Mouse (Mus musculus): ENCODE results near the gene Gstm4. TPM values are rescaled to one million over a fixed set of nuclear protein-coding genes. Genes with fewer than 3 reads are reported as not detected.
"Not testable (repeated sequence)": the region's sequence is repeated elsewhere in the genome, so short reads cannot be mapped to it uniquely, and the experiment has no call there.

Gene Gstm4
- total RNA-seq, 2 experiments from 2014 or later, result 1.4 to 4.2 TPM

GRCm38 (mm10) chr3:108019226-108019625, 25.5 kb downstream of the Gstm4 start:
- ATAC-seq (replicated peaks; ENCODE audit: low FRiP score, poor library complexity, severe bottlenecking), result not testable (repeated sequence)

DNA sequence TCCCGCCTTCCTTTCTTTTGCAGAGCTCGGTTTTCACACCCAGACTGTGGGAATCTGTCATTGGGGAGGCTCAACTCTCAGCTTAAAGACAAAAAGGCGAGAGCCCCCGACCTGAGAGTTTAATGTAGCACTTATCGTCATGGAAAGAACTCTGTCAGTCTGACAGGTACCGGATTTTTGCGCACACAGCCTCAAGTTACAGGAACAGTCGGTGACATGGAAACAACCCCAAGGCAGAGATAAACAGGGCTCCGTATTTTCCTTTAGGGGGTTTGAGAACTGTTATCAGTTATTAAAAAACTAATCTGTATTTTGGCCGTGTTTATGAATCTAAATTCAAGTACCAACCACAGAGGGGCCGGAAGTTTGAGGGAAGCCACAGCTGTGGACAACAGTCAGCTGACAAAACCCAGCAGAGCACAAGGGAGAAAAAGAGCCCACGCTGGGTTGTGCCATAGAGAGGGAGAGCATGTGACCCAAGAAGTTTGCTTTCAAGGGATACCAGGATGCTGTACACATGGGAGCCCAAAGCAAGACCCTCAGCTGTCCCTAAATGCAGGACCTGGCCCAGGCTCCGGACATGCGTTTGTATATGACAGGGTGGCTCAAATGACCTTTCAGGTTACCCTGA, 26.4 kb downstream of the Gstm4 start:
- no peak for ATAC-seq (replicated peaks; ENCODE audit: low FRiP score, poor library complexity, severe bottlenecking)

GRCm38 (mm10) chr3:108017473-108018189, 27.1 kb downstream of the Gstm4 start, which contains the start of gene Gstm1:
TSS of gene Gstm1 (minus strand) at chr3:108017973.
- ATAC-seq (replicated peaks; ENCODE audit: low FRiP score, poor library complexity, severe bottlenecking), result no peak

- ATAC-seq (replicated peaks; ENCODE audit: low FRiP score, poor library complexity, severe bottlenecking), result not testable (repeated sequence)
Measured at GRCm38 (mm10) chr3:108016468-108016867, 28.2 kb downstream of the Gstm4 start.

DNA sequence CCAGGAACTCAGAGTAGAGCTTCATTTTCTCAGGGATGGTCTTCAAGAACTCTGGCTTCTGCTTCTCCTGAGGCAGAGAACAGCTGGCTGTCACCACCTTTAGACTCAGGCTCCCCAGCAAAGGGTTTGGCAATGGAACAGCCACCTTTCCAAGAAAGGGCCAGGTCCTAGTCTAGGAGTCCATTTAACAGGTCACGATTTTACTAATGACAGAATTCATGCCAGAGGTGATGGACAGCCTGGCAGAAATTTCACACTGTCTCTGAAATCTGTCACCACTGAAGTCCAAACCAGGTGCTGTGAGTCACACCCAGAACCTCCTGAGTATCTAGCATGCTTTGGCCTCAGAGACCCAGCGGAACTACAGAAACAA, 29.7 kb downstream of the Gstm4 start:
- ATAC-seq (replicated peaks; ENCODE audit: low FRiP score, poor library complexity, severe bottlenecking), result no peak

DNA sequence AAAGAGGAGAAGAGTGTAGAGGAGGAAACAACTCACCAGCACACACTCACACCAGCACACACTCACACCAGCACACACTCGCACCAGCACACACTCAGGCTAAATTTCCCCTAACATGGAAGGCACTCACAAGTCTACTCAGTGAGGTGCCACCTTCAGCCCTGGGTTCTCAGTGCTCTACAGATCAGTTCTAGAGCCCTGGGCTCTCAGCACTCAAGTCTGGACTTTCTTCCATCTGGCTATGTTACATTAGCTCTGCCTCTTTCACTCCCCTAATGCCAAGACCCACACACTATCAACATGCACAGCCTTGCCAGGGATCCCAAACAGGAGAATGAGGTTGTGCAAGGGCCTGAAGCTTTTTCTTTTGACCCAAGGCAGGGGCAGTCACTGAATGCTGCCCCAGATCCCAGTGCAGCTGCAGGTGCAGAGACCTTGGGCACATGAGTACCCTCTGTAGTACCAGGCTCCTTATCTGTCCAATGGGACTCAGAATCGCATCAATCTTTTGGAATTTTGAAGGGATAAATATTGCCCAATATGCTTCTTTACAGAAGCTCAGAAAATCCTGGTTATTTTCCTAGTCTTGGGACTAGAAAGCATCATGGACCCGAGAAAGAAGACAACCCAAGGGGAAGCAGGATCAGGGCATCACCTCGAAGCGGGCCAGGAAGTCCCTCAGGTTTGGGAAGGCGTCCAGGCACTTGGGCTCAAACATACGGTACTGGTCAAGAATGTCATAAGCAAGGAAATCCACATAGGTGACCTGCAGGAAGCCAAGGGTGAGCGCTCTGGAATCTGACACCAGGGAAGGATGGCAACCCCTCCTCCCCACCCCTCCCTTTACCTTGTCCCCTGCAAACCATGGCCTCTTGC, 30.4 kb downstream of the Gstm4 start:
- ATAC-seq (replicated peaks; ENCODE audit: low FRiP score, poor library complexity, severe bottlenecking), result no peak

DNA sequence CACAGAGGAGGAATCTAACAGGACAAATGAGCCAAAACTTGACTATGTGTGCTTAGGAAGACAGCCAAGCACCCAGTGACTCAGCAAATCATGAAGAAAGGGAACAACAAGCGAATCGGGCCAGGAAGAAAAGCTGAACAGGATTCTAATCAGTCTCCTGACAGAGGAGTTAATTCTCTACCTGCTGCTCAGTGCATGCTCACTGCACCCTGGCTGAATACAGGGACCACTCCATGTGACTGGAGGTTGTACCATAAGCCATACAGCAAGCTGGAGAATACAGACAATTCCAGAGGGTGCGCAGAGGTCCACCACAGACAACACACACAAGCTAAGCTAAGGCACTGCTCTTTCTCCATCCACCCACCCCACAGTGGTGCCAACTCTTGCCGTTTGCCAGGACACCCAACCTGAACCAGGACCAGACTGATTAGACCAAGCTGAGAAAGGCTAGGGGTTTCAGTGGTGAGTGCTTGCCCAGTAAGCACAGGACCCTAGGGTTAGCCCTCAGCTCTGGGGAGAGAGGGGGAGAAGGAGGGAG, 31.3 kb downstream of the Gstm4 start:
- ATAC-seq (replicated peaks; ENCODE audit: low FRiP score, poor library complexity, severe bottlenecking), result no peak

GRCm38 (mm10) chr3:108011558-108011957, 33.1 kb downstream of the Gstm4 start:
- no peak for ATAC-seq (replicated peaks; ENCODE audit: low FRiP score, poor library complexity, severe bottlenecking)

DNA sequence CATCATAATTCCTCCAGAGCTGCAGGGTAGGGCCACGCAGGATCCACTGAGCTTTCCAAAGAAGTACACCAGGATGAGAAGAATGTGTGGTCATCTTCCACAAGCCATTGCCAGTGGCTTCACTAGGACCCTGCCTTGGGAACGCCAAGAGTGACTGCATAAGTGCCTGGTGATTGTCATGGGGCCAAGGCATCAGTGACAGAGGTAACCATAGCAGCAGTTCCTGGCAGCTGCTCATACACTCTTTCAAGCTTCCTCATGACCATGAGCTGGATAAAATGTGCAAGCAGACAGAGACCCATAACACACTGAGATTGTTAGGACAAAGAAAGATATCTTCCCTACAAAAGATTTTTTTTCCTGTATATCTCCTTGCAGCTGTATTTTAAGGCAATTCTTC, 34.4 kb downstream of the Gstm4 start:
- ATAC-seq (replicated peaks; ENCODE audit: low FRiP score, poor library complexity, severe bottlenecking), result no peak

GRCm38 (mm10) chr3:108002021-108002420, 42.7 kb downstream of the Gstm4 start:
- ATAC-seq (replicated peaks; ENCODE audit: low FRiP score, poor library complexity, severe bottlenecking), result no peak

DNA sequence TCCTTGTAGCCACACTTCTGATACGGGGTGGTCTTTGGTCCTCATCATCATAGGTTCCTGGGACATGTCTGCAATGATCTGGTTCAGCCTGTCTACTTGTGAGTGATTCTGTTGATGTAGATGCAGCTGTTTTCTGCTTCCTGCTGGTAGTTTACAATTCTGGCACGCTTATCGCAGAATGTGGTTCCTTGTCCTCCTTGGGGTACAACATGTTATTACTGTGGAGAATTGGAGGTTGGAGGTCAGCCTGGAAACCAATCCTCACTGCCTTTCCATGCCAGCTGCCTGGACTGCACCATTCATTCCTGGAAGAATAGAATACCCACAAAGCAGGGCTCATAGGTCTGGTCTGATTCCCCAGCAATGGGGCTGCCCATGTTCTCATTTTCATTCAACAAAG, 45.2 kb downstream of the Gstm4 start:
- no peak for ATAC-seq (replicated peaks; ENCODE audit: low FRiP score, poor library complexity, severe bottlenecking)

DNA sequence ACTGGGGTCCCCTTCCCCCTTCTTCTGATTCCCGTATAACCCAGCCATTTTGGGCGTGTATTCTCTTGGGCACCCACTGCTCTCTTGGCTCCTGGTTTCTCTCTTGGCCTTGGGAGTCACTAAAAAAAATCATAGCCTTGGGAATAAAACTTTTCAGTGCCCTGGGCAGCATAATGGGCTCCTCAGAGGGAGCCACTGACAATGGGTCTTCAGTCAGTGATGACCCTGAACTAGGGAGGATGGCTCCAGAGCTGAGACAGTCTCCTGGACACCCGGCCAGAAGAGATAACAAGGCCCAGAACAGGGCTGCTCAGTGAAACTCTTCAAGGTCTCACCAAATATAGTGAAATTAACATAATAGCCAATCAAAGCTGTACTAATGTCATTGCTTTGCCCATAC, 46.1 kb downstream of the Gstm4 start:
- ATAC-seq (replicated peaks; ENCODE audit: low FRiP score, poor library complexity, severe bottlenecking), result no peak

DNA sequence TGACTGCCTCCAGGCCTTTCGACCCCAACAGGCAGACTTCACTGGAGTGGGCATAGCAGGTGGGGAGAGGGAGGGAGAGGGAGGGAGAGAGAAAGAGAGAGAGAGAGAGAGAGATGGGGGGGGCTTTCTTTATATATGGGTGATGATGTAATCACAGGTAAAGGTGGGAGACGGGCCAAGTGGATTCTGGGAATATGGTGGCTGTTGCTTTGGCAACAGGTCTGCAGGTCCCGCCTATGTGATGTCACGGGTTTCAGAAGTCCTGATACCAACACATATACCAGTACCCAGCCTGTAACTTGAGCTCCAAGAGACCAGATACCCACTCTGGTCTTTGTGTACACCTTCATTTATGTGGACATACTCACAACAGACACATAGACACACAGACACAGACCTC, 48.1 kb downstream of the Gstm4 start:
- ATAC-seq (replicated peaks; ENCODE audit: low FRiP score, poor library complexity, severe bottlenecking), result no peak

DNA sequence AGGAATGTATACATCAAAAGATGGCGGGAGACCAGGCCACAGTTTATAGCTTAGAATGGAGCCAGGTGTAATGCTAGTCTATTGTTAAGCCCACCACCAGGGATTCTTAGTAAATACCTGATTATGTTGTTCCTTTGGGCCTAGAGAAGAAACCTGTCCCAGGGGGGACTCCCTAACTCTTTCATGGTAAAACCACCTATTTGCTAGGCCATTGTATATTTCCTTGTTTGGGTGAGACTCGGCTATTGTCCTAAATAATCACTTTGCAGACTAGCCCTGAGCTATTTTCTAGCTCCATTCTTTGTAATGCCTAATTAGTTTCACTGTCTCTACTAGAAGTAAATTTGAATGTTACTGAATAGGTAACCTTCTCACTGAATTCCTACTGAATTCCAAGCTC, 48.7 kb downstream of the Gstm4 start:
- ATAC-seq (replicated peaks; ENCODE audit: low FRiP score, poor library complexity, severe bottlenecking), result not testable (repeated sequence)

Other genes starting within 250 kb of the Gstm4 start
- not detected in 2 replicates for gene Eps8l3, start 167.7 kb downstream of the Gstm4 start, total RNA-seq (2015; ENCODE audit: low replicate concordance)
- not detected in 2 replicates for gene Eps8l3, start 167.7 kb downstream of the Gstm4 start, total RNA-seq (2017; ENCODE audit: low replicate concordance)
- 49.4 and 80.1 TPM in 2 replicates for gene Gstm5, start 149.1 kb downstream of the Gstm4 start, total RNA-seq (2015; ENCODE audit: low replicate concordance)
- 50.7 and 54.8 TPM in 2 replicates for gene Gstm5, start 149.1 kb downstream of the Gstm4 start, total RNA-seq (2017; ENCODE audit: low replicate concordance)
- not detected in 2 replicates for gene Gstm7, start 113.1 kb downstream of the Gstm4 start, total RNA-seq (2015; ENCODE audit: low replicate concordance)
- gene Gstm7, start 113.1 kb downstream of the Gstm4 start, total RNA-seq (2017; ENCODE audit: low replicate concordance), result not detected in 2 replicates
- not detected in 2 replicates for gene Gstm6, start 101.1 kb downstream of the Gstm4 start, total RNA-seq (2015; ENCODE audit: low replicate concordance)
- not detected in 2 replicates for gene Gstm6, start 101.1 kb downstream of the Gstm4 start, total RNA-seq (2017; ENCODE audit: low replicate concordance)
- not detected in 2 replicates for gene Gstm3, start 75.6 kb downstream of the Gstm4 start, total RNA-seq (2015; ENCODE audit: low replicate concordance)
- not detected in 2 replicates for gene Gstm3, start 75.6 kb downstream of the Gstm4 start, total RNA-seq (2017; ENCODE audit: low replicate concordance)
- not detected in 2 replicates for gene Gstm2, start 58.4 kb downstream of the Gstm4 start, total RNA-seq (2015; ENCODE audit: low replicate concordance)
- gene Gstm2, start 58.4 kb downstream of the Gstm4 start, total RNA-seq (2017; ENCODE audit: low replicate concordance), result not detected in 2 replicates
- gene Gstm1, start 26.9 kb downstream of the Gstm4 start, total RNA-seq (2015; ENCODE audit: low replicate concordance), result 114 and 170 TPM in 2 replicates
- 29.0 and 44.4 TPM in 2 replicates for gene Gstm1, start 26.9 kb downstream of the Gstm4 start, total RNA-seq (2017; ENCODE audit: low replicate concordance)
- gene Ampd2, start 41.8 kb upstream of the Gstm4 start, total RNA-seq (2015; ENCODE audit: low replicate concordance), result 9.2 and 10.5 TPM in 2 replicates
- gene Ampd2, start 41.8 kb upstream of the Gstm4 start, total RNA-seq (2017; ENCODE audit: low replicate concordance), result 1.0 and 10.1 TPM in 2 replicates
- not detected in 2 replicates for gene Gnat2, start 47.9 kb upstream of the Gstm4 start, total RNA-seq (2015; ENCODE audit: low replicate concordance)
- not detected in 2 replicates for gene Gnat2, start 47.9 kb upstream of the Gstm4 start, total RNA-seq (2017; ENCODE audit: low replicate concordance)
- 29.9 and 45.7 TPM in 2 replicates for gene Gnai3, start 101.3 kb upstream of the Gstm4 start, total RNA-seq (2015; ENCODE audit: low replicate concordance)
- 21.7 and 30.0 TPM in 2 replicates for gene Gnai3, start 101.3 kb upstream of the Gstm4 start, total RNA-seq (2017; ENCODE audit: low replicate concordance)
- not detected in 2 replicates for gene Gpr61, start 110.0 kb upstream of the Gstm4 start, total RNA-seq (2015; ENCODE audit: low replicate concordance)
- gene Gpr61, start 110.0 kb upstream of the Gstm4 start, total RNA-seq (2017; ENCODE audit: low replicate concordance), result not detected in 2 replicates
- gene Amigo1, start 141.4 kb upstream of the Gstm4 start, total RNA-seq (2015; ENCODE audit: low replicate concordance), result not detected in 2 replicates
- 0.38 TPM in 1 of 2 replicates, not detected in the other for gene Amigo1, start 141.4 kb upstream of the Gstm4 start, total RNA-seq (2017; ENCODE audit: low replicate concordance)
- gene Cyb561d1, start 156.3 kb upstream of the Gstm4 start, total RNA-seq (2015; ENCODE audit: low replicate concordance), result 1.4 and 2.1 TPM in 2 replicates
- 5.3 TPM in 1 of 2 replicates, not detected in the other for gene Cyb561d1, start 156.3 kb upstream of the Gstm4 start, total RNA-seq (2017; ENCODE audit: low replicate concordance)
- 0.36 and 5.4 TPM in 2 replicates for gene Atxn7l2, start 166.0 kb upstream of the Gstm4 start, total RNA-seq (2015; ENCODE audit: low replicate concordance)
- gene Atxn7l2, start 166.0 kb upstream of the Gstm4 start, total RNA-seq (2017; ENCODE audit: low replicate concordance), result not detected in 2 replicates
- gene Sypl2, start 181.8 kb upstream of the Gstm4 start, total RNA-seq (2015; ENCODE audit: low replicate concordance), result not detected in 2 replicates
- gene Sypl2, start 181.8 kb upstream of the Gstm4 start, total RNA-seq (2017; ENCODE audit: low replicate concordance), result not detected in 2 replicates
- 78.8 and 93.0 TPM in 2 replicates for gene Psma5, start 212.0 kb upstream of the Gstm4 start, total RNA-seq (2015; ENCODE audit: low replicate concordance)
- gene Psma5, start 212.0 kb upstream of the Gstm4 start, total RNA-seq (2017; ENCODE audit: low replicate concordance), result 49.7 and 86.5 TPM in 2 replicates
- gene Sort1, start 239.2 kb upstream of the Gstm4 start, total RNA-seq (2015; ENCODE audit: low replicate concordance), result 12.3 and 15.9 TPM in 2 replicates
- 8.7 and 10.8 TPM in 2 replicates for gene Sort1, start 239.2 kb upstream of the Gstm4 start, total RNA-seq (2017; ENCODE audit: low replicate concordance)

All from erythroid progenitor cell, adult 5-6 weeks (primary cell).